Mouse (Mus musculus) liver, adult 2 months (tissue): ENCODE data around the gene Kat6b.

Source experiments
- CTCF ChIP-seq: fragments of 200-500 bp; IDR thresholded peaks from 2 replicates; pipeline ENCODE4 v1.5.1; 2011; ENCODE audit warnings: low read depth, low read length, control low read depth
- POLR2A ChIP-seq: fragments of 200-500 bp; IDR thresholded peaks from 2 replicates; pipeline ENCODE4 v1.6.1; 2011; ENCODE audit warnings: low read length, control low read depth; ENCODE audit not compliant: insufficient read depth; ENCODE audit errors: extremely low read depth

GRCm38 (mm10) chr14:21534542-21535272 is 53.5 kb downstream of the Kat6b start:
- TF ChIP-seq CTCF (no peak), POLR2A (no peak)
